Mouse (Mus musculus) lung, embryonic 16.5 days (tissue): Measurements from ENCODE around the gene Gm9887. TPM values are rescaled to one million over a fixed set of nuclear protein-coding genes. Genes with fewer than 3 reads are reported as not detected.

Experiments
- ATAC-seq: fragments of 200-750 bp; cut with Nextera tagmentation; 2 replicates; pipeline ENCODE4 v1.8.0; 2017; ENCODE audit warnings: low read depth, mild to moderate bottlenecking, moderate library complexity
- H3K27ac ChIP-seq: fragments of 300-500 bp; sonication (generic); 2 replicates; pipeline ENCODE4 v1.5.1; 2014; ENCODE audit warnings: mild to moderate bottlenecking, control low read depth, low read length
- H3K27me3 ChIP-seq: fragments of 300-500 bp; sonication (generic); 2 replicates; pipeline ENCODE4 v1.6.1; 2014; ENCODE audit warnings: low read depth, low read length, mixed read lengths; ENCODE audit not compliant: control insufficient read depth, insufficient read depth
- H3K36me3 ChIP-seq: fragments of 300-500 bp; sonication (generic); 2 replicates; pipeline ENCODE4 v1.6.1; 2014; ENCODE audit warnings: low read length; ENCODE audit not compliant: control insufficient read depth, insufficient read depth
- H3K4me1 ChIP-seq: fragments of 300-500 bp; sonication (generic); replicated peaks from 2 replicates; pipeline ENCODE4 v1.6.1; 2014; ENCODE audit warnings: low read length, mixed read lengths; ENCODE audit not compliant: control insufficient read depth, insufficient read depth
- H3K4me2 ChIP-seq: fragments of 300-500 bp; sonication (generic); 2 replicates; pipeline ENCODE4 v1.6.1; 2014; ENCODE audit warnings: low read depth, low read length, control low read depth
- H3K4me3 ChIP-seq: fragments of 300-500 bp; sonication (generic); 2 replicates; pipeline ENCODE4 v1.5.1; 2014; ENCODE audit warnings: mild to moderate bottlenecking, low read length, control low read depth
- H3K9ac ChIP-seq: fragments of 300-500 bp; sonication (generic); 2 replicates; pipeline ENCODE4 v1.6.1; 2014; ENCODE audit warnings: low read length, control low read depth
- H3K9me3 ChIP-seq: fragments of 300-500 bp; sonication (generic); 2 replicates; pipeline ENCODE4 v1.6.1; 2016; ENCODE audit warnings: low read length; ENCODE audit not compliant: control insufficient read depth
- WGBS: fragments of 180-500 bp; shearing (Covaris S2); extraction: QIAGEN DNeasy Blood & Tissue Kit; methylation state at CpG from one replicate; pipeline ENCODE4 v1.1.7; 2014; 5-methylcytosine and 5-hydroxymethylcytosine counted together
- polyA plus RNA-seq: library from polyadenylated mRNA; unstranded; fragments of >200 nt; fragmentation: Nextera tagmentation; extraction: Ambion mirVana; gene quantifications from 2 replicates; pipeline ENCODE4 v1.2.1, GENCODE M21; 2015

Gm9887 gene
- polyA plus RNA-seq = 1.3 TPM in 2 replicates

- peak; percentile 95 for ATAC-seq
- WGBS = under 1% methylated on average over 70 of the region's 121 CpGs
- H3K4me3 ChIP-seq = peak within 1 kb of the TSS; percentile 95
These were observed at the start of gene Gm9887, which contains the start of gene Arf6 for GRCm38 (mm10) chr12:69371854-69372671. Gm9887 (minus strand) TSS chr12:69372458. Arf6 (plus strand) TSS chr12:69372150.

GRCm38 (mm10) chr12:69420716-69421115, 48.5 kb upstream of the Gm9887 start:
- H3K9ac ChIP-seq = no peak overlapping the region
- no peaks in the 10 kb centered on the region for H3K36me3 ChIP-seq
- H3K4me1 ChIP-seq = peaks cover 11% of the 10 kb centered on the region

More at GRCm38 (mm10) chr12:69371854-69372671, at the start of gene Gm9887, which contains the start of gene Arf6:
- Histone ChIP-seq H3K36me3 (no peaks in the 10 kb centered on the region), H3K9me3 (no peaks in the 10 kb centered on the region), H3K27ac (peak within 1 kb of the TSS; percentile 99), H3K9ac (peak within 1 kb of the TSS; percentile 100), H3K27me3 (no peaks in the 10 kb centered on the region), H3K4me2 (peak within 1 kb of the TSS; percentile 91), H3K4me1 (peaks cover 17% of the 10 kb centered on the region)

GRCm38 (mm10) chr12:69419606-69420005, 47.3 kb upstream of the Gm9887 start:
- Histone ChIP-seq H3K27ac (no peak overlapping the region), H3K36me3 (no peaks in the 10 kb centered on the region), H3K9me3 (no peaks in the 10 kb centered on the region), H3K27me3 (no peaks in the 10 kb centered on the region), H3K4me1 (peaks cover 4% of the 10 kb centered on the region), H3K4me2 (no peak overlapping the region), H3K9ac (no peak overlapping the region), H3K4me3 (no peak overlapping the region)
- WGBS = 82% methylated on average over 4 of the region's 4 CpGs
- no peak for ATAC-seq

More at GRCm38 (mm10) chr12:69420716-69421115, 48.5 kb upstream of the Gm9887 start:
- WGBS = 42% methylated on average over 3 of the region's 3 CpGs
- no peak overlapping the region for H3K4me3 ChIP-seq
- no peaks in the 10 kb centered on the region for H3K9me3 ChIP-seq
- H3K27ac ChIP-seq = no peak overlapping the region
- no peak overlapping the region for H3K4me2 ChIP-seq
- ATAC-seq = no peak
- H3K27me3 ChIP-seq = no peaks in the 10 kb centered on the region

- H3K36me3 ChIP-seq = no peaks in the 10 kb centered on the region
- no peak overlapping the region for H3K4me3 ChIP-seq
- H3K9me3 ChIP-seq = no peaks in the 10 kb centered on the region
- no peak overlapping the region for H3K27ac ChIP-seq
- no peak for ATAC-seq
- H3K27me3 ChIP-seq = no peaks in the 10 kb centered on the region
- peaks cover 3% of the 10 kb centered on the region for H3K4me1 ChIP-seq
- no peak overlapping the region for H3K4me2 ChIP-seq
- H3K9ac ChIP-seq = no peak overlapping the region
- WGBS = 52% methylated on average over 14 of the region's 14 CpGs
These were observed 46.9 kb upstream of the Gm9887 start for GRCm38 (mm10) chr12:69419017-69419605.

GRCm38 (mm10) chr12:69418606-69419005, 46.3 kb upstream of the Gm9887 start:
- Histone ChIP-seq H3K9ac (no peak overlapping the region), H3K36me3 (no peaks in the 10 kb centered on the region), H3K27me3 (no peaks in the 10 kb centered on the region), H3K9me3 (no peaks in the 10 kb centered on the region), H3K4me1 (peaks cover 3% of the 10 kb centered on the region), H3K4me2 (no peak overlapping the region), H3K27ac (no peak overlapping the region), H3K4me3 (no peak overlapping the region)
- 87% methylated on average over 13 of the region's 13 CpGs for whole genome bisulfite sequencing
- ATAC-seq = no peak

- H3K27me3 ChIP-seq = no peaks in the 10 kb centered on the region
- H3K9ac ChIP-seq = no peak overlapping the region
- H3K4me1 ChIP-seq = peaks cover 6% of the 10 kb centered on the region
- no peak overlapping the region for H3K4me3 ChIP-seq
- 55% methylated on average over 9 of the region's 9 CpGs for WGBS
- no peak overlapping the region for H3K27ac ChIP-seq
- ATAC-seq = no peak
- H3K4me2 ChIP-seq = no peak overlapping the region
- H3K36me3 ChIP-seq = no peaks in the 10 kb centered on the region
- H3K9me3 ChIP-seq = no peaks in the 10 kb centered on the region
These were observed 45.5 kb upstream of the Gm9887 start for GRCm38 (mm10) chr12:69417701-69418291.

GRCm38 (mm10) chr12:69416793-69417192, 44.5 kb upstream of the Gm9887 start:
- H3K4me2 ChIP-seq = no peak overlapping the region
- H3K4me1 ChIP-seq = peaks cover 8% of the 10 kb centered on the region
- no peak overlapping the region for H3K4me3 ChIP-seq
- WGBS = 67% methylated on average over 7 of the region's 7 CpGs
- no peak for ATAC-seq
- no peaks in the 10 kb centered on the region for H3K9me3 ChIP-seq
- no peak overlapping the region for H3K27ac ChIP-seq
- H3K27me3 ChIP-seq = no peaks in the 10 kb centered on the region
- H3K9ac ChIP-seq = no peak overlapping the region
- H3K36me3 ChIP-seq = no peaks in the 10 kb centered on the region

GRCm38 (mm10) chr12:69414826-69415572, 42.7 kb upstream of the Gm9887 start:
- Histone ChIP-seq H3K4me3 (no peak overlapping the region), H3K27me3 (no peaks in the 10 kb centered on the region), H3K9ac (no peak overlapping the region), H3K4me2 (no peak overlapping the region), H3K27ac (no peak overlapping the region), H3K36me3 (no peaks in the 10 kb centered on the region), H3K4me1 (peaks cover 8% of the 10 kb centered on the region), H3K9me3 (no peaks in the 10 kb centered on the region)
- ATAC-seq = no peak
- WGBS = 74% methylated on average over 4 of the region's 4 CpGs
